Mouse (Mus musculus): ENCODE measurements around the gene Lpp. TPM values are rescaled to one million over a fixed set of nuclear protein-coding genes. Genes with fewer than 3 reads are reported as not detected.

The Lpp gene
- total and polyA plus RNA-seq, 3 experiments, result 0.64 to 1.2 (median 0.68) TPM

- TF ChIP-seq ETS1 (conservative IDR thresholded peaks at IDR 0.05; ENCODE audit: low read depth, low read length), result 0 out of 2 replicates have a peak, but pooled peaks have one; percentile 17
- TF ChIP-seq JUND (conservative IDR thresholded peaks at IDR 0.05; ENCODE audit: low read depth, low read length), result no peak
Measured at GRCm38 (mm10) chr16:24859509-24860140, 466.3 kb downstream of the Lpp start (continued).

- in situ Hi-C loops (cut with MboI; ENCODE audit: low pct_ligation_motif_present, low pct_unique_long_range_greater_than_20kb, low sequenced_read_pairs) (loop anchor here (25.0 kb wide), 1 partner anchor 873 kb away; the partner anchor contains the start of genes Bcl6 and Gm37419), dilution Hi-C loops (cut with MboI; ENCODE audit: extremely low pct_ligation_motif_present, extremely low pct_unique_long_range_greater_than_20kb, low sequenced_read_pairs) (no loop called here)
- Histone ChIP-seq H3K27me3 (replicated peaks) (no peaks in the 10 kb centered on the region), H3K36me3 (replicated peaks in 1 of 2; ENCODE audit: control insufficient read depth in 1 of 2, insufficient read depth in 1 of 2, low read length in 1 of 2) (no peaks in the 10 kb centered on the region), H3K4me2 (ENCODE audit: insufficient read depth, low read depth, poor library complexity, severe bottlenecking) (peak overlapping the region; percentile 8), H3K27ac (ENCODE audit: insufficient read depth, low read depth) (no peak overlapping the region), H3K4me3 (replicated peaks in 1 of 3; ENCODE audit: low read depth in 2 of 3, low read length in 2 of 3, poor library complexity in 1 of 3) (no peak overlapping the region), H3K9ac (ENCODE audit: insufficient read depth, low read depth) (no peak overlapping the region), H3K4me1 (ENCODE audit: control insufficient read depth in 1 of 2, insufficient read depth in 2 of 2) (peaks cover 10 to 29% of the 10 kb centered on the region in 2 experiments), H3K79me2 (replicated peaks; ENCODE audit: control insufficient read depth, extremely low read depth, insufficient read depth, poor library complexity, severe bottlenecking) (no peaks in the 10 kb centered on the region), H3K9me3 (replicated peaks; ENCODE audit: low read length) (no peaks in the 10 kb centered on the region)
- DNase-seq (ENCODE audit: extremely low read depth), result peak; percentile 59
- TF ChIP-seq JUND (conservative IDR thresholded peaks at IDR 0.05; ENCODE audit: low read depth, low read length) (no peak), PAX5 (IDR thresholded peaks at IDR 0.05; ENCODE audit: low read length) (no peak), RCOR1 (conservative IDR thresholded peaks at IDR 0.05; ENCODE audit: low read depth, low read length) (no peak), GABPA (IDR thresholded peaks at IDR 0.05; ENCODE audit: insufficient replicate concordance, low read depth, low read length) (no peak), ZC3H11A (IDR thresholded peaks at IDR 0.05; ENCODE audit: low read depth, low read length) (no peak), TCF12 (IDR thresholded peaks at IDR 0.05; ENCODE audit: low read depth, low read length) (no peak), ELF1 (IDR thresholded peaks at IDR 0.05; ENCODE audit: low read depth, low read length) (peak; percentile 76), RAD21 (IDR thresholded peaks at IDR 0.05; ENCODE audit: low read depth, low read length) (no peak), CTCF (conservative IDR thresholded peaks at IDR 0.05 in 1 of 2, IDR thresholded peaks at IDR 0.05 in 1 of 2; ENCODE audit: low read depth in 2 of 2, low read length in 2 of 2) (no peak), KAT2A (IDR thresholded peaks at IDR 0.05; ENCODE audit: insufficient replicate concordance, low read length) (no peak), ETS1 (conservative IDR thresholded peaks at IDR 0.05; ENCODE audit: low read depth, low read length) (no peak; the same call in 1 of the 2 replicates), BHLHE40 (IDR thresholded peaks at IDR 0.05; ENCODE audit: low read depth, low read length) (peak; percentile 41), USF2 (conservative IDR thresholded peaks at IDR 0.05; ENCODE audit: low read depth, low read length) (no peak), MYC (IDR thresholded peaks at IDR 0.05; ENCODE audit: low read depth, low read length) (no peak), CHD1 (IDR thresholded peaks at IDR 0.05; ENCODE audit: low read depth, low read length) (no peak)
Measured at GRCm38 (mm10) chr16:24860445-24860844, 467.1 kb downstream of the Lpp start.

- H3K9me3 ChIP-seq (replicated peaks; ENCODE audit: low read length), result no peaks in the 10 kb centered on the region
- no peak overlapping the region for H3K9ac ChIP-seq (ENCODE audit: insufficient read depth, low read depth)
- H3K4me2 ChIP-seq (ENCODE audit: insufficient read depth, low read depth, poor library complexity, severe bottlenecking), result no peak overlapping the region
- dilution Hi-C loops (cut with MboI; ENCODE audit: extremely low pct_ligation_motif_present, extremely low pct_unique_long_range_greater_than_20kb, low sequenced_read_pairs) (no loop called here), in situ Hi-C loops (cut with MboI; ENCODE audit: low pct_ligation_motif_present, low pct_unique_long_range_greater_than_20kb, low sequenced_read_pairs) (loop anchor here (25.0 kb wide), 1 partner anchor 874 kb away; the partner anchor contains the start of genes Bcl6 and Gm37419)
- no peaks in the 10 kb centered on the region for H3K27me3 ChIP-seq (replicated peaks)
- TF ChIP-seq JUND (conservative IDR thresholded peaks at IDR 0.05; ENCODE audit: low read depth, low read length), result 0 out of 2 replicates have a peak, but pooled peaks have one; percentile 16
- no peak for TF ChIP-seq UBTF (IDR thresholded peaks at IDR 0.05; ENCODE audit: low read depth, low read length)
- TF ChIP-seq USF1 (IDR thresholded peaks at IDR 0.05; ENCODE audit: low read depth, low read length), result no peak
- no peak for TF ChIP-seq CTCF (conservative IDR thresholded peaks at IDR 0.05 in 1 of 2, IDR thresholded peaks at IDR 0.05 in 1 of 2; ENCODE audit: low read depth in 2 of 2, low read length in 2 of 2)
- no peak for TF ChIP-seq ELF1 (IDR thresholded peaks at IDR 0.05; ENCODE audit: low read depth, low read length)
- TF ChIP-seq ETS1 (conservative IDR thresholded peaks at IDR 0.05; ENCODE audit: low read depth, low read length), result peak; percentile 71; the same call in 1 of the 2 replicates
- no peak for TF ChIP-seq MAZ (IDR thresholded peaks at IDR 0.05; ENCODE audit: low read depth, low read length)
- TF ChIP-seq POLR2AphosphoS2 (IDR thresholded peaks at IDR 0.05; ENCODE audit: low read depth, low read length), result no peak
- no peak for TF ChIP-seq CHD2 (IDR thresholded peaks at IDR 0.05; ENCODE audit: low read length)
- TF ChIP-seq ZMIZ1 (IDR thresholded peaks at IDR 0.05; ENCODE audit: low read depth, low read length), result no peak
- TF ChIP-seq ZC3H11A (IDR thresholded peaks at IDR 0.05; ENCODE audit: low read depth, low read length), result no peak
- TF ChIP-seq BHLHE40 (IDR thresholded peaks at IDR 0.05; ENCODE audit: low read depth, low read length), result peak; percentile 61
- TF ChIP-seq MYC (IDR thresholded peaks at IDR 0.05; ENCODE audit: low read depth, low read length), result no peak
- TF ChIP-seq MAFK (IDR thresholded peaks at IDR 0.05; ENCODE audit: insufficient replicate concordance, low read length), result peak; percentile 80
- 0 out of 2 replicates have a peak, but pooled peaks have one; percentile 37 for TF ChIP-seq TCF12 (IDR thresholded peaks at IDR 0.05; ENCODE audit: low read depth, low read length)
- TF ChIP-seq IRF4 (IDR thresholded peaks at IDR 0.05; ENCODE audit: low read depth, low read length), result peak; percentile 47; the same call in 1 of the 2 replicates
- TF ChIP-seq EP300 (IDR thresholded peaks at IDR 0.05; ENCODE audit: low read length), result peak; percentile 65; the same call in 1 of the 2 replicates
- no peak for TF ChIP-seq RCOR1 (conservative IDR thresholded peaks at IDR 0.05; ENCODE audit: low read depth, low read length)
- DNase-seq (ENCODE audit: extremely low read depth), result peak; percentile 68
- no peaks in the 10 kb centered on the region for H3K79me2 ChIP-seq (replicated peaks; ENCODE audit: control insufficient read depth, extremely low read depth, insufficient read depth, poor library complexity, severe bottlenecking)
- no peak overlapping the region for H3K27ac ChIP-seq (ENCODE audit: insufficient read depth, low read depth)
- H3K4me3 ChIP-seq (replicated peaks in 1 of 3; ENCODE audit: low read depth in 2 of 3, low read length in 2 of 3, poor library complexity in 1 of 3), result no peak overlapping the region
- peaks cover 10 to 29% of the 10 kb centered on the region in 2 experiments for H3K4me1 ChIP-seq (ENCODE audit: control insufficient read depth in 1 of 2, insufficient read depth in 2 of 2)
- H3K36me3 ChIP-seq (replicated peaks in 1 of 2; ENCODE audit: control insufficient read depth in 1 of 2, insufficient read depth in 1 of 2, low read length in 1 of 2), result no peaks in the 10 kb centered on the region
Measured at GRCm38 (mm10) chr16:24861374-24861773, 468.1 kb downstream of the Lpp start.

Data from CH12.LX (cell line).